Mouse (Mus musculus) testis, adult 2 months (tissue): ENCODE data around the gene Pon2. TPM values are rescaled to one million over a fixed set of nuclear protein-coding genes. Genes with fewer than 3 reads are reported as not detected.

Experiments used
- H3K27ac ChIP-seq: fragments of 200-500 bp; 2 replicates; pipeline ENCODE4 v1.5.1; 2012; ENCODE audit warnings: low read depth, low read length; ENCODE audit not compliant: control insufficient read depth, insufficient read depth
- H3K27me3 ChIP-seq: fragments of 200-500 bp; 2 replicates; pipeline ENCODE4 v1.6.1; 2012; ENCODE audit warnings: mild to moderate bottlenecking, low read length, moderate library complexity; ENCODE audit not compliant: control insufficient read depth, insufficient read depth
- H3K36me3 ChIP-seq: fragments of 200-500 bp; 2 replicates; pipeline ENCODE4 v1.6.1; 2012; ENCODE audit warnings: mild to moderate bottlenecking, low read length; ENCODE audit not compliant: control insufficient read depth, insufficient read depth
- H3K4me1 ChIP-seq: fragments of 200-500 bp; 2 replicates; pipeline ENCODE4 v1.6.1; 2012; ENCODE audit warnings: low read length; ENCODE audit not compliant: control insufficient read depth, insufficient read depth
- H3K4me3 ChIP-seq: fragments of 200-500 bp; 2 replicates; pipeline ENCODE4 v1.5.1; 2012; ENCODE audit warnings: low read depth, mild to moderate bottlenecking, low read length, moderate library complexity, mixed read lengths; ENCODE audit not compliant: control insufficient read depth
- CTCF ChIP-seq: fragments of 200-500 bp; IDR thresholded peaks from 2 replicates; pipeline ENCODE4 v1.5.1; 2012; ENCODE audit warnings: low read depth, mild to moderate bottlenecking, inconsistent platforms, low read length, moderate library complexity; ENCODE audit not compliant: control insufficient read depth, insufficient read depth, insufficient replicate concordance
- POLR2A ChIP-seq: fragments of 200-500 bp; IDR thresholded peaks from 2 replicates; pipeline ENCODE4 v1.6.1; 2012; ENCODE audit warnings: low read depth, mild to moderate bottlenecking, inconsistent platforms, low read length, moderate library complexity; ENCODE audit not compliant: control insufficient read depth
- polyA plus RNA-seq: library from polyadenylated mRNA; depleted of rRNA; stranded (reverse); fragments of >200 nt; gene quantifications from 2 replicates; pipeline ENCODE4 v1.2.3, GENCODE M21; 2012

Gene Pon2
- polyA plus RNA-seq, 1 experiment, result 27.9 TPM

DNA sequence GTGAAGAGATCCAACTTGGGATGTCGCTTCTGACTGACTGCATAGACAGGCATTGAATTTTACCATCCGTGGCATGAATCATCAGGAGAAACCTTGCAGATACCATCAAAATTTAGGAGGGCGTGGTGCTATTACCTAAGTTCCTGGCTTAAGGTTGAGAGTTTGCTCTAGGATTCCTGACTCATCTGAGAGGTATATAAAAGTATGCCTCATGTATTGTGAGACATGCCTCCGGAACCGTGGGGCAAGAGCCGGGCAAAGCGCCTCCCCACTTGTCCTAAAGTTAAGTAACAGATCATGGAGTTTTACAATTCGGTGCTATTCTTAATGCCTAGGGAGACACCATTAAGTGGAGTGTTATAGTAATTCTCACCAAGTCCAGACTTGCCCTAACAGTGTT is 2.4 kb upstream of the Pon2 start:
- no peak overlapping the region for H3K4me3 ChIP-seq
- TF ChIP-seq CTCF (no peak), POLR2A (no peak)
- H3K27ac ChIP-seq, result no peak overlapping the region
- H3K36me3 ChIP-seq, result no peaks in the 10 kb centered on the region
- H3K4me1 ChIP-seq, result peaks cover 8% of the 10 kb centered on the region; the same call in 1 of the 2 replicates
- no peaks in the 10 kb centered on the region for H3K27me3 ChIP-seq

DNA sequence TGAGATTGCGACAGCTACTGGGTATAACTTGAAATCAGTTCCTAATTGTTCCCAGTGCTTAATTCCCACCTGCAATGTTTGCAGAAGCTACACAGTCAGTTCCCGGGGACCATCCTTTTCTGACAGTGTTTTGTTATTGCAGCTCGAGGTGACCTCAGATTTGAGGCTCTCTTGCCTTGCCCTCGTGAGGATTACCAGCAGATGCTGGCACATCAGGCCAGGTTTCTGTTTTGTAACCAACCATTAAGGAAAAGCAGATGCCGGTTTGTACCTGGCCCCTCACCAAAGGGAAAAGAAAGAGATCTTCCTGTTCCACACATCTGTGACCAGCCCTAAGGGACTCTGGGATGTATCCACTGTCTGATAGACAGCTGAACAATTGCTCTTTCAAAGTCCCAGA is 1.3 kb upstream of the Pon2 start:
- H3K27ac ChIP-seq, result no peak overlapping the region
- TF ChIP-seq CTCF, result no peak
- no peak for TF ChIP-seq POLR2A
- H3K4me1 ChIP-seq, result peaks cover 8% of the 10 kb centered on the region; the same call in 1 of the 2 replicates
- no peak overlapping the region for H3K4me3 ChIP-seq
- no peaks in the 10 kb centered on the region for H3K27me3 ChIP-seq
- H3K36me3 ChIP-seq, result no peaks in the 10 kb centered on the region

DNA sequence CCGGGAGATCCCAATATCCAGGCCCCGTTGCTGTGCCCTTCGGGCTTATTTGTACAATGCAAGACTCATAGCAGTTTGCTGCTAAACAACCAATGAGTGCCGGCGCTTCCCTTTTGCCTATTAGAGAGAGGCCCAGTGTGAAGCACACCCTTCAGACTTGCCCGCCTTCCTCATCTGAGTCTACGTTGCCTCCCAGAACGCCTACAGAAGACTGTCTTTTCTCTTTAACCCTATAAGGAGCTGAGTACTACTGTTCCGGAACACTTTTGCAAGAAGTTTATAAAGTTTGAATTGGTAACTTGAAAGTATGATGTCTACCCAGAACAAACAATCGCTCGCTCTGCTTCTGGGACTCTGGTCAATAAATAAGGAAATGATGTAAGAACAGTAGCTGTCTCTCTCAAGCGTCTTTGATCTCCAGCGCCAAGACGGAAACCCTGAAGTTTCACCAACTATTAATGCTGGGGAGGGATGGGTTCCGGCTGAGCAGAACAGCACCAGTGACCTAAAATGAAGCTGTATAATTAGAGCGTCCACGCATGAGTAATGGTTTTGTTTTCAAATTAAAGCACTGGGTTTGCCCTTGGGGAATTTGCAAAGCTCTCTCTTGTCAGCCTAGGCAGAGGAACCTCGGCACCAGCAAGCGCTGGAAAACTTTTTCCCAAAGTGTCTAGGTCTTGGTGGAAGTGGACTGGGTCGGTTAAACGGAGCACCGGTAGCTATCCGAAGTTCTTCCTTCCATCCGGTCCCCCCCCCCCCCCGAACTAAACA is 749 bp downstream of the Pon2 start:
- peak overlapping the region; percentile 87 for H3K27ac ChIP-seq
- H3K4me1 ChIP-seq, result peaks cover 8% of the 10 kb centered on the region; the same call in 1 of the 2 replicates
- TF ChIP-seq CTCF, result no peak
- TF ChIP-seq POLR2A, result no peak
- H3K4me3 ChIP-seq, result peak overlapping the region; percentile 95
- H3K27me3 ChIP-seq, result no peaks in the 10 kb centered on the region
- no peaks in the 10 kb centered on the region for H3K36me3 ChIP-seq

DNA sequence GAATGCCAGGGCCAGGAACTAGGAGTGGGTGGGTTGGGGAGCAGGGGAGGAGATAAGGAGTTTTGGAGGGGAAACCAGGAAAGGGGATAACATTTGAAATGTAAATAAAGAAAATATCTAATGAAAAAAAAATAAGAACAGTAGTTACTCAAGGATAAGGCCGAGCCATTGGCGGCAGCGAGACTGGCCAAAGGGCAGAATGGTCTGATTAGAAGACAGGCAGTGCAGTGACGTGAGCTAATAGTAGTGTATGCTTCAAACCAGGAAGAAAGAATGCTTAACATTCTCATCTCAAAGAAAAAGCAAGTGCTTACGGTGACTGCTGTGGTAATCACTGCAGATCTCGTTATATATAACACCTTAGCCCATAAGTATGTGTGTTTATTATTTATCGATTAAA is 2.2 kb downstream of the Pon2 start:
- Histone ChIP-seq H3K27ac (no peak overlapping the region), H3K4me1 (peaks cover 8% of the 10 kb centered on the region; the same call in 1 of the 2 replicates), H3K27me3 (no peaks in the 10 kb centered on the region), H3K4me3 (no peak overlapping the region), H3K36me3 (no peaks in the 10 kb centered on the region)
- TF ChIP-seq CTCF (no peak), POLR2A (no peak)

DNA sequence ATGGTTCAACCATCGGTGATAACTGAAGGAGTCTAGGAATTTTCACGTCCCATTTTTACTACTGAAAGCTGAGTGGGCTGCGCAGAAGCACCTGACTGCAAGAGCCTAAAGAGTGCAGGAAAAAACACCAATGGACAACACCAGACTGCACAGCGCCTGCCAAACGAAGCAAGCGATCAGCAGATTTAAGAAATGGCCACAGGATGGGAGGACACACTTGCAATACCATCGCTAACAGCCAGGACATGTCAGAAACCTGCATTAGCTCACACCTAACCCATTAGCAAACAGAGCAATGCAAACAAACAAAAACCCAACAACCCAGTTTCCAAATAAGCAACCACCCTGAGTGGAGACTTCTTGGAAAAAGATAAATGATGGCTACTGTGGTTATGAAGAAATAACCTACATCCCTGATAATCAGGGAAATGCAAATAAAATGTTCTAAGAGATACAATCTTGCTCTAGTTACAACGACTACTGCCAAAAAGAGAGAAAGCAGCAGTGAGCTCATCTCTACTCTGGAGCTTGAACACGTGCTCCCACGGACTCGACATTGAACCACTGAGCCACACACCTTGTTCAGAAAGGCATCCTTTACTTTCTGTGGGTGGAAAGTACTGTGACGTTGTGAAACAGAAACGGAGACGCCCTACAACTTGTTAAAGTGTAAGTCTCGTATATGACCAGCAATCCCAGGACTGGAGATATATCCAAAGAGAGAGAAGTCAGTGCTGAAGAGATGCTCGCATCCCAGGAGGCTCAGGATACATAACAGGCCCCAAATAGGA is 3.4 kb downstream of the Pon2 start:
- Histone ChIP-seq H3K27me3 (no peaks in the 10 kb centered on the region), H3K36me3 (no peaks in the 10 kb centered on the region), H3K4me1 (peaks cover 8% of the 10 kb centered on the region; the same call in 1 of the 2 replicates), H3K4me3 (no peak overlapping the region), H3K27ac (no peak overlapping the region)
- TF ChIP-seq POLR2A (no peak), CTCF (no peak)

DNA sequence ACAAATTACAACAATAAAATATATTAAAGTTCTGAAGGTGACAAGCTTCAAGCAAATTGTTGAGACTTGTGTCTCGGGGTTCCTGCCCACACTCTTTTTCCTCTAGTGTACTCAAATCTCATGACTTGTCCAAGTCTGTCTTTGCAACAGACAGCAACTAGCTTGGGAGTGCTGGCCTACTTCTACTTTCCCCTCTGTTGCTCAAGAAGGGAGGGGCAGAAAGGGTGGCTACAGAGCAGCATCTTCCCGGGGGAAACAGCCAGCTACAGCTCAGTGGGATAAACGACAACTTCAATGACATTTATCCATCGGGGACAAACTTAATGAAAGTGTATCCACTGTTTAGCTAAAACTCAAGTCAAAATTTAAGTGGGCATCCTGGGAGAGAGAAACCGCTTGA is 5.4 kb downstream of the Pon2 start:
- Histone ChIP-seq H3K4me1 (0 out of 2 replicates have a peak, but pooled peaks cover 5% of the 10 kb centered on the region), H3K36me3 (no peaks in the 10 kb centered on the region), H3K4me3 (no peak overlapping the region), H3K27me3 (no peaks in the 10 kb centered on the region), H3K27ac (no peak overlapping the region)
- no peak for TF ChIP-seq CTCF
- TF ChIP-seq POLR2A, result no peak

DNA sequence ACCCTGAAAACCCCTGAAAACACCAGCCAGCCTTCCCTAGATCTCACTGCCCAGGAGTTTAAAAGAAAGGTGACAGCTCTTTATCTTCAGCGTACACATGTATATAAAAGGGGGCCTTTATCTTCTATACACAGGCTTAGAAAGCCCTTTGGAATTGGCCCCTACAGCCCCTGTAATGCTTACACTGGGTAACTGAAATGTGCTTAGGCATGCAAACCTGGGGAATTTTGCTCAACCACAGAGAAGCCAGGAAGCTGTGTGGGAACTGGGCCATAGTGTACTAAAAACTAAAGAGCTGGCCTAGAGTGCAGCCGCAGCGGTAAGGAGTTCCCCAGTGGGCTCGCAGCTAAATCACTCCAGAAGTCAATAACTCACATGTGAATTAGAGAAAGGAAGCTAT is 6.8 kb downstream of the Pon2 start:
- Histone ChIP-seq H3K4me3 (no peak overlapping the region), H3K27ac (no peak overlapping the region), H3K4me1 (no peaks in the 10 kb centered on the region), H3K27me3 (no peaks in the 10 kb centered on the region), H3K36me3 (no peaks in the 10 kb centered on the region)
- TF ChIP-seq POLR2A, result no peak
- no peak for TF ChIP-seq CTCF
